Mouse (Mus musculus) cerebellum, adult 11-12 months (tissue): Measurements from ENCODE around the gene Lrrc51.
"Not testable (repeated sequence)": the region's sequence is repeated elsewhere in the genome, so short reads cannot be mapped to it uniquely, and the experiment has no call there.

Source experiments
- DNase-seq: peaks from one replicate; pipeline ENCODE4 v3.0.0; 2022

Lrrc51 gene

DNA sequence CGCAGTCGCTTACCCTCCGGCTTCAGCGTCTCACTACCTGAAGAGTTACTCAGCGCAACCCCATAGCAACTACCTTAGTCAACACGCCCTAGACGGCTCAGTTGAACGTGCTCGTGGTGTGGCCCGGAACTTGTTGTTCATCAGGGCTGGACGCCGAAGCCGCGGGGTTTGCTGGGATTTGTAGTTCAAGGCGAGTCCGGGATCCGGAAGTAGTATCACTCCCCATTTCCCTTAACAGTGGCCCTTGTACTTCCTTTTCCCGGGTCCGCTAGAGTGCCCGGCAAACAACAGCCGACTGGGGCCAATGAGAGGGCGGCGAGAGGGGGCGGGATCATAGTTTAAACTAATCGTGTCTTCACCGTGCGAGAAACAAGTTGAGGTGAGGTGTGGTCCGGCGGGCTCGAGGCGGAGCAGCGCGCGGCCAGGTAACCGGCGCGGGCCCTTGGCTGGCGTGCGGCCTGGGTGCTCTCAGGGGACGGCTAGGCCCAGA, at the start of gene Lrrc51, which contains the start of gene Numa1:
Lrrc51 (minus strand) TSS at position 145 of the 490 bp plus-strand sequence.
Numa1 (plus strand) TSS at position 361 of the 490 bp plus-strand sequence.
- DNase-seq, result peak; percentile 96

DNA sequence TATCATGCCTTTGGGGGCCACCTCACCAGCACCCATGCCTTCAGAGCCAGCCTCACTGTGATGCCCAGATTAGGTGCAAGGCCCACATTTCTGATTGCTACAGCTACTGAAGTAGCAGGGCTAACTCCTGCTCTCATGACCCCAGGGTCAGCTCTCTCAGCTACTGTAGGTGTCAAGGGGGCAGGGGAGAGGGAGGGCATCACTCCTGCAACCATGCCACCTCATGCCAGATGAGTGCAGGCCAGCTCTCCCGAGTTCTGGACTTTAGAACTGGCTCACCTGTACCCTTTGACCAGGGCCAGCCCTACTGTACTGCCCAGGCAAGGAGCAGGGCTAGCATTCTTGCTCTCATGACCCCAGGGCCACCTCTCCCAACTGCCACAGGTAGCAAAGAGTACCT, 49.0 kb upstream of the Lrrc51 start:
- DNase-seq, result no peak

DNA sequence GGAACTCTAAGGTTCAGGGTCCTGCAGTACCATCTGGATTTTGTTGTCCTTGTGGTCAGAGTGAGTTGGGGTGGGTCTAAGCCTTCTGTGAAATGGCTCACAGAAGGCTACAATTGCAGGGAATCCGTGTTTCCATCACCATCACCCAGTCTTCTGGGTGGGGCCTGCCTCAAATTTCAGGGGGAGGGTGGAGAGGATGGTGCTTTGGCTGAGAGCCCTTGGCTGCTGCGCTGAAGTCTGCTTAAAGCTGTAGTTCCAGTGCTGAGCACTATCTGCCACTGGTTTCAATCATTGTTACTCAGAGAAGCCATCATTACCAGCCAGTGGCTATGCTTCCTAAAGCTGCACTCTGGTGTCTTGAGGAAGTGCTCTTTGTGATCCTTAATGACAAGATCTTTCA, 40.8 kb upstream of the Lrrc51 start:
- DNase-seq, result peak; percentile 44

DNA sequence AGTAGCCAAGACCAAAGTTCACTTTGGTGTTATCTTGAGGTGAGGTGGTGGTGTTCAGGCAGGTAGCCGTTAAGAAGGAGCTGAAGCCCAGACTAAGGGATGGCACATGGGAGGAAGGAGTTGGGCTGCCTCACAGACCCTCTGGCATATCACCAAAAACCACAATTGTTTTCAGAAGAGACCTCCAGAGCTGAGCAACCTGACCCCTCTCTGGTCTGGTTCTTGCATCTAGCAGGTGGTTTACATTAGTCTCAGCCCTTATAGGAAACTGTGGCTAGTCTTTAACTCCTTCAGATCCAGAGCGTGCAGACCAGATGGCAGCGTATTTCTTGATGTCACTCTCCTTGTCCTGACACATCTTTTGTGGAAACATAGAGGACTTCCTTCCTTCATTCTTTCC, 40.0 kb upstream of the Lrrc51 start:
- no peak for DNase-seq

DNA sequence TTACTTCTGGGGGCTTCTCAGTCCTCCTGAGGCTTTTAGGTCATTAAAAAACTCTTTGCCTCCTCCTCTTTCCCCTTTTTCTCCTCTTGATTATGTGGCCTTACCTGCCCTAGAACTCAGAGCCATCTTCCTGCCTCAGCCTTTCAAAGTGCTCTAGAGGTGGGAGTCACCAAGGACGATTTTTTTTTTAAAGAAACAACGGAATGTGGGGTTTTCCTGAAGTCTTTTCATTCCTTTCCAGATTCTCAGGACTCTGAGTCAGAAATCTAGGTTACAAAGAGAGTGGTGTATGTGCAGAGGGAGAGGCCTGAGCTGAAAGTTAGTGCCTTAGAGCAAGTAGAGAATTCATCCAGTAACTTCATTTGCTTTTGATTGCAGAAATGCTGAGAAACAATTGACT, 38.0 kb upstream of the Lrrc51 start:
- DNase-seq, result no peak

DNA sequence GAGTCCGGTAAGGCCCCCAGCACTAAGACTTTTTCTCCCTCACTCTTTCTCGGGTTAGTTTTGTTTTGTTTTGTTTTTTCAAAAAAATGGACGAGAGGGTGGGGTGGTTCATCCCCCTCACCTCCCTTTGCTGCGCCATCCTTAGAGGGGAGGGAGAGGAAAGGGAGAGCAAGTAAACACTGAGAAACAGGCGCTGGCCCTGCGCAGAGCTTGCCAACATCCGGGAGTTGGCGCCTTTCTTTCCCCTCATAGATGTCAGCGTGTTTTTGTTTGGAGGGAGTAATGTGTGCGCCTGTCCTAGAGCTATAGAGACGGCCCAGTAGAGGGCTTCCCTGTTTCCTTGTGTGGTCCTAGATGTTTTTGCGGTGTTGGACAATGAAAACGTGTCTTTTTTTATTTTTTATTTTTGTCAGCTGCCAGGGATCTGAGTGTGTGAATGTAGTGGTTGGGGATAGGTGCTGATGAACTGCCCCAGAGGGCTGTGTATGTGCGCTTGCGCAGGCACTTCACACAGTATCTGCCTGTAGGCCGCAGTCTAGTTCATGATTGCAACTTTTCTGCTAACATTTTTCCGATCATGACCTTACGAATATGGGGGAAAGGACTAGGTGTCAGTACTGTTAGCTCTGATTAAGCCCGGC, 37.2 kb upstream of the Lrrc51 start:
- peak; percentile 88 for DNase-seq

DNA sequence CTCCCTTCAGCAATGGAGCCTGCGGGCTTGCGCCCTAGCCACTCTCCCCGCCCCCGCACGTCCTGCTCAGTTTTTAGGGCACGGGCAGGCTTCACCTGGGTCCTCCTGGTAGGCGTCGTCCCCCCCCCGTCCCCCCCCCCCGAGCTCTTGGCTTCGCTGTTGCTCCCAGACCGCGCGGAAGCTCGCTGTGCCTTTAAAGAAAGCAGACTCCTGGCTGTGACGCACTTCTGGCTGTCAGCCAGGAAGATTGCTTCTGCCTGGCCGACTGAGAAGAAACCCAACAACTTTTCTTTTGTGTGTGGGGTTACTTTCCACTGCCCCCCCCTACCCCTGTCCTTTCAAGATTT, 36.7 kb upstream of the Lrrc51 start:
- no peak for DNase-seq

DNA sequence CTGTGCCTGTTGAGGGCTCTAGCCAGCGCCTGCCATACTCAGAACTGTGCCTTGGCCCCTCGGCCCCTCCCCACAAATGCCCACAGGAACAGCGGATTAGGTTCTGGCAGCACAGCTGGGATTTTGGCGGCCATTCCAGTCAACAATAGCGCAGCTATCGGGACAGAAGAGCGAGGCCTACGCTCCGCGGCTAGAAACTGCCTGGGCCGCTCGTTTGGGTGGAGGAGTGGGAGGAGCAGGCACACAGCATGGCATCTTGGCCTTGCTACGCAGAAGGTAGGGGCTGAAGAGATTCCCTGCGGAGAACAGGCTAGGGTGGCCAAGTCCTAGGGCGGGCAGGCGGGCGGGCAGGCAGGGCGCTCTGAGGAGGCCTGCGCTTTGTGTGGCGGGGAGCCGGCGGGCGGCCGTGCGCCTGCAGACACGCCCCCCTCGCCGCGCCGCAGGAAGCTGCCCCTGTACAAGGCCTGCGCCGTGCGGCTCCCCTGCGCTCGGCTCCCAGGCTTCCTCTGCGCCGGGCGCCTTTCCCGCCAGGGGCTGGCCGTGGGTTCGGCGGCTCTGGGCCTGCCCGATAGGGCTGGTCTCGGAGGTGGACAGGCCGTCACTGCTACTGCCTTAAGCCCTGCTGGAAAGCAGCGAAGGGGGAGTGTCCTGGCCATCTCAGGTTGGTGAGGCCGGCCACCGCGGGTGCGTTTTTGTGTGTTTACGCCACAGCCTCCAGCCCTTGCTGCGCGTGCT, 36.2 kb upstream of the Lrrc51 start:
- DNase-seq, result peak; percentile 90

DNA sequence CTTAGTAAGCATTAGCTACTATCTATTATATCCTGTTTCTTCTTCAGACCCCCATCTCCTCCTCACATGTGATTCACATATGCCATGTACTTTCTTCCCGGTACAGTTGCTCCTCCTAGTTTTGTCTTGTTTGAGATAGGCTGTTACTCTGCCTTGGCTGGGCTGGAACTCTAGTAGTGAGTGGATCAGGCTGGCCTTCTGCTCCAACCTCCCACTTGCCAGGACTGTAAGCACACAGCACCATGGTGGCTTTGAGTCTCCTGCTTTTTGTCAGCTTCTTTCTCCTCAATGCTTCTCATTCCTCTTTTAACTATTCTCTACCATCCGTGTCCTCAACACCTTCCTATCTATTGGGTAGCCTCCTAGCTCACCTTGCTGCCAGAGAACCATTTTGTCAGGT, 35.1 kb upstream of the Lrrc51 start:
- DNase-seq, result peak; percentile 36

DNA sequence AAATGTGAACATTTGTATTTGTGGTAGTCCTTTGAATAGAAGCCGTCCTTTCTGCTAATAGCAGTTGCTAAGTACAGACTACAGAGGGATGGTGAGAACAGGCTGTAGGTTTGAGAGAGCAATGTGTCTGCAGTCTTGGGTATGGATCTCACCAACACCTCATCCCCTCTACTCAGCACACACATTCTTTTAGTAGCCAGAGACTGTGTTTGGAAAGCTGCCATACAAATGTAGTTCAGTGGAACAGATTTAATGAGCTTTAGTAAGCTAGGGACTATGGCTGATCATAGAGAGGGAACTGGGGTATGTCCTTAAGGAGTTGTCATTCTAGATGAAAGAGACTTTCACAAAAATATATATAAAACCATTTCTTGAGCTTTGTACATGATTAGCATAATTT, 33.6 kb upstream of the Lrrc51 start:
- no peak for DNase-seq

DNA sequence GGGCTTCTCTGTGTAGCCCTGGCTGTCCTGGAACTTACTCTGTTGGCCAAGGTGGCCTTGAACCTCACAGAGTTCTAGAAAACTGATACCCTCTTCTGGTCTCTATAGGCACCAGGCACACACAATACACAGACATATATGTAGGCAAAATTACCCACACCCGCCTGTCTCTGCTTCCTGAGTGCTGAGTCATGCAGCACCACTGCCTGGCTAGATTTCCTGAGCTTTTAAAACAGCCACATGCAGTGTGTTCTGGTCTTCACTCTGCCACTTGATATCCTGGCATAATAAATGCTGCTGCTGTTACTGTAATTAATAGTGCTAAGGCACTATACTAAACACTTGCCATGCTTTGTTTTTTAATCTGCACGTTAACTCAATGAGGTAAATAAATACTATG, 31.9 kb upstream of the Lrrc51 start:
- no peak for DNase-seq

DNA sequence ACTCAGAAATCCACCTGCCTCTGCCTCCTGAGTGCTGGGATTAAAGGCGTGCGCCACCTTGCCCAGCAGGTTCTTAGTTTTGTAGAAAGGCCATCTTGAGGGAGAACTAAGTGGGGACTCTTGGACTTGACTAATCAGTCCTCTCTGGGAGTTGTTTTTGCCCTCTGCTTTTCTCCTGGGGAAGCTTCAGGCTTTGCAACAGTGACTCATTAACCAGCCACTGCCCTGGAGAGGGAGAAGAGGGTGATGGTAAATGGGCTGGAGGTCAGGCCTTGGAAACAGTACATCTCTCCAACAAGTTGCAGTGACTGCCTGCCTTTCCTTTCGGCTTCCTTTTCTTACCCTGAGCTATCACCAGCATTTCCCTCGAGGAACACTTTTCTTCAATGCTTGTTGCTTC, 30.9 kb upstream of the Lrrc51 start:
- DNase-seq, result no peak

DNA sequence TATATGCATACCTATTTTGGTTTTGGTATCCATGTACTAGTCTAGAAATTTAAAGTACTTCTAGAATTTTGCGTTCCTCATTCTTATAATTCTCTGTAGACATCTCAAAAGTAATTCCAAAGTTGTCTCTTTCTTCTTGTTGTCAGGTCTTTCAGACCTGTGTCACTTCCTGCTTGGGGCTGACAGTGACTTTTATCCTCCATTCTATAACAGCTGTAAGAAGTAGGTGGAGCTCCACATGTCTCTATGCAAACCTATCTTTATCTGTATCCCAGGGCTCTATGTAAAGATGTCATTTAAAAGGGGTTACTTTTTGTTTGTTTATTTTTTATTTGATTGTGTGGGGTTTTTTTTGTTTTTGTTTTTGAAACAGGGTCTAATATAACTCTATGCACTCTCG, 29.9 kb upstream of the Lrrc51 start:
- no peak for DNase-seq

DNA sequence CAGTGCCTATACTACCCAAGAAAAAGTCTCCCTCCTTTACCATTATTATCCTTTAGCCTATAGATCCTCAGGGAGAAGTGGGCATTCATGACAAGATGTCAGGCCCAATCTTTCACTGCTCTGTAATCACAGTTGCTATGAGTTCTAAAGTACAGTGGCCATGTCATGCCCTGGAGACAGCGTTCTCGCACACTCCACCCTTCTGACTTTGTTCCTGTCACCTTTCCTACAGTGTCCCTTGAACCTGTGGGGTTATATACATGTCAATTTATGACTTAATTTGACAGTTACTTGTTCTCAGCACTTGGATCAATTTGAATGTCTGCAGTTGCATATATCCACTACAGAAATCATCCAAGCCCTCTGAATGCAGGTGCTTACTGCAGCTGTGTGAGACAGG, 29.1 kb upstream of the Lrrc51 start:
- no peak for DNase-seq

DNA sequence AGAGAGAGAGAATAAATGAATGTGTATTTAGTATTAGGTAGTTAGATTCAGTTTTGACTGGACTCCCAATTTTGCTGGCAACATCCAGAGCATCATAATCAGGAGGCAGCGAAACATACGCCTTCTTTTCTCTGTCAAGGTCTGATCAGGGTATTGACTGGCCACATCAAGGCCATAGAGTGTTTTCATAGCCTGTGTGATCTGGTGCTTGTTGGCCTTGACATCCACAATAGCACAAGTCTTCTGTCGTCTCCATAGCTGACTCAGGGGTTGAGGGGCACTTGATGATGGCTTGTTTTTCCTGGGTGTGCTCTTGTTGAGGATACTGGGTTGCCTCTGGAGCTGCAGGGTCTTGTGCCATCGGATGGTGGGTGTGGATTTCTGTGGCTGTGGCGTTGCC, 23.2 kb upstream of the Lrrc51 start:
- no peak for DNase-seq

DNA sequence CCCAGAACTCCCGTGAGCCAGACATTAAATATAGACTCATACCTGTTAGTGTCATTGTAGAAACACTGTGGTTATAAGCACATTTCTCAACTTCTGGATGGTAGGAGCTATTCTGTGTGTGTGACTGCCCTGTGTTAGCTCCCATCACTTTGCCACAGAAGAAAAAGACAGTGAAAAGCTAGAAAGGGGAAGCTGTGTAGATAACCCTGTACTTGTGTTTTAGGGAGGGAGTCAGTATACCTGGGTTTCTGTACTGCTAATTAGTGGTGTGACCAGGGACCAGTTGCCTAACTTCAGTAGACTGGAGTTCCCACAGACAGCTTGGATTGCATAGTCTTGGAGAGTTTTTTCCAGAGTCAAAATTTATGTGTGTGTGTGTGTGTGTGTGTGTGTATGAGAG, 22.8 kb upstream of the Lrrc51 start:
- DNase-seq, result no peak

DNA sequence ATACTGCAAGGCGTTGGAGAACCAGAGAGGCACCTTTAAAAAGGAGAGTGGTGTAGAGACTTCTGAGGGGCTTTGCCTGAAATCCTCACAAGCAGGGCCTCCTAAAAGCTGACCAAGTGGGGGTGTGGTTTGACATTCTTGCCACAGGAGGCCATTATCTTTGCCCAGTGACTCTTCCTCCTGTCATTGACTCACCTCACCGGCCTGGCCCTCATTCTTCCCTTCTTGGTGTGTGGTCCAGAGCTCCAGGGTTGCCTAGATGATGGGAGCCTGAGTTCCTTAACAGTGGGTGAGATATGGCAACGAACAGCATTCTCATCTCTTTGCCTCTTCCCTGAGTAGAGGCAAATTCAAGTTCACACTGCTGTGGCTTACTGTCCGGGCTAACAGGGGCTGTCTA, 22.2 kb upstream of the Lrrc51 start:
- DNase-seq, result no peak

DNA sequence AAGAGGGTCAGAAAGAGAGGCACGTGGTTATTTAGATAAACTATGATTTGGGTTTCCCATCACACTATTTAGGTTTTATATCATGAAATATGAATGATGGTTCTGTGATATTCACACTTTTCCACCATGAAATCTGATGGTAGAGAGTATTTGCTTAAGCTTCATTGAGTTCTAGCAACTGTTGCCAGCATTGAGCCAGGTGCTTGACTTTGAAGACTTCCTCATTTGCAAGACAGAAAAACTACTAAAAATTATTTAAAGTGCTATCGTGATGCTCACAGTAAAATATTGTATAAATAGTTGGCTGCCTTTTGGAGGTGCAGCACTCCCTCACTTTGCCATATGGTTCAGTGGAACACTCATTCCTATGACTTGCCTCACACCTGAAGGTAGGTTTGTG, 21.6 kb upstream of the Lrrc51 start:
- DNase-seq, result no peak

DNA sequence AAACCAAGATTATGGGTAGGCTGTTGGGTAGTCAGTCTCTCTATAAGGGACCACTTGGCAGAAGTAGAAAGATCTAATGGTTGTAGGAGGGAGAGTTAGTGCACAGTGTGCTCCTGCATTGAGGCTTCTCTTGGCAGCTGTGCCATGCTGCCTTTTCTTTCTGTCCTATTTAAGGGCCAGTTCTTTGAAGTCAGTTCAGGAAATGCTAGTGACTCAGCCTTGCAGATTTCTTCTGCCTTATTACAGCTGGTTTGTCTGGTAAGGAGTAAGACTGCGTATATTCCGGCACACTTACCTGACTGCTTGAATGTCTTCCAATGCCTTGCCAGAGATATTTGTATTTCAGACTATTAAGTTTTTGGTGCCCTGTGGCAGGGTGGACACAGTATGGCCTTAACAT, 20.5 kb upstream of the Lrrc51 start:
- no peak for DNase-seq

DNA sequence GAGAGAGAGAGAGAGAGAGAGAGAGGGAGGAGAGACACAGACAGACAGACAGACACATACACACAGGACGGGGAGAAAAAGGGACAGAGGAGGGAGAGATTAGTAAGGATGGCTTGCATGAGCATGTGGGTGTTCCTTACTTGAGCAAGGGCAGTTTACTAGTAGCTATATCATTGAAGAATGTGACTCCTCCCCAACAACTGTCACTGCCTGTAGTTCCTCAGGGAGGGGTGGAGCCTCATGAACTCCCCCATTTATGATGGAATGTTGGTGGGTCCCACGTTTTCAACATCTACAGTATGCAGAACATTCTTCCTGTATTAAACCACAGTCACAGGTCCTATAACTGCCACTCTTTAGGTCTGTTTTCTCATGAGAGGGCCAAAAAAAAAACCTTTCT, 18.4 kb upstream of the Lrrc51 start:
- DNase-seq, result no peak

DNA sequence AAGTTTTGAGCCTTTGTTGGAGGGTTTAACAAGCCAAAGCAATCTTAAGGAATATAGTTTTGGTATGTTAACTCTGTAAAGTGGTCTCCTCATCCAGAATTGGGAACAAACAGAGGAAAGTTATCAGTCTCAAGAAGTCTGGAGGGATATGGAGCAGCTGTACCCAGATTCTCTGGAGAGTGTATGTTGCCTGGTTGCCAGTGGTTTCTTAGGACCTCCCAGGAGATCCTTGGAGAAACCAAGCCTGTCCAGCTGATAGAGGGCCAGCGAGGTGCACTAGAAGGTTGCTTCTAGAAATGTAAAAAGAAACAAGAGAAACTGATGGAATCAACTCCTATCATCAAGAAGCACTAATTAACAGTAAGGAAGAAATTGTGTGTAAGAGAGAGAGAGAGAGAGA, 18.0 kb upstream of the Lrrc51 start:
- DNase-seq, result no peak

DNA sequence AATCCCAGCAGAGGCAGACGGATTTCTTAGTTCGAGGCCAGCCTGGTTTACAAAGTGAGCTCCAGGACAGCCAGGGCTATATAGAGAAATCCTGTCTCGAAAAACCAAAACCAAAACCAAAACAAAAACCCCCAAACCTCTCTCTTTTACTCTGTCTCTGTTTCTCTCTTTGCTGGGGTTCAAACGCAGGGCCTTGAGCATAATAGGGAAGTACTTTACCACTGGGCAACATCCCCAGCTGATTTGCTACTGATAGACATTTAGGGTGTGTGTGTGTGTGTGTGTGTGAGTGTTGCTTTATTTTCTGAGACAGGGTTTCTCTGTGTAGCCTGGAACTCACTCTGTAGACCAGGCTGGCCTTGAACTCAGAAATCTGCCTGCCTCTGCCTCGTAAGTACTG, 15.3 kb upstream of the Lrrc51 start:
- not testable (repeated sequence) for DNase-seq

DNA sequence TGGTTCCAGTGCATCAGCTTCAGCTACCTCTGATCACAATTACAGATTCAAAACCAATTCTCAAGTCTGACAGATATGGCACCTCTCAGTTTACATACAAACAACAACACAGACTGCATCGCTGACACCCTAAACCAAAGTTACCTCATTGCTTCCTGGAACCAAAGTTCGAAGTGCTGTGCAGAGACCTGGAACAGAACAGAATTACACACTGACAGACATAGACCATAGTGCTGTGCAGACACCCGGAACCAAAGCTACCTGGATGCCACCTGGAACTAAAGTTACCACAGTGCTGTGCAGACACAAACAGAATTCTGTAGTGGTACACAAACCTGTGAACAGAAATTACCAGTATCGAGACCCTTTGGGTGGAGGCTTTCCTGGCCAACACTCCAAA, 6.1 kb upstream of the Lrrc51 start:
- no peak for DNase-seq

DNA sequence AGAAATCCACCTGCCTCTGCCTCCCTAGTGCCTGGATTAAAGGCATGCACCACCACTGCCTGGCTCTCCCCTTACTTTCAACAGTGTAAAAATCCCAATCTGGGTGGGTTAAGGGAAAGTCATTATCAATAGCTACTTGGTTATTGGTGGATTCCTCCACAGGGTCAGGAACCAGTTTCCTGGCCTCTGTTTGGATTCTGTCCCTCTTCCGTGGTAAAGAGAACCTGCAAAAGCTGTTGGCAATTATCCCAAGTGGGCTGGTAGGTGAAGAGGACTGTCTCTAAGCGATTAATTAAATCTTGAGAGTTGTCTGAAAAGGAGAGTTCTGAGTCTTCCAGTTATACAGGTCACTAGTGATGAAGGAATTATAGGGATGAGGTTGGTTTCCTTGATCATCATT, 4.7 kb upstream of the Lrrc51 start:
- DNase-seq, result peak; percentile 50

DNA sequence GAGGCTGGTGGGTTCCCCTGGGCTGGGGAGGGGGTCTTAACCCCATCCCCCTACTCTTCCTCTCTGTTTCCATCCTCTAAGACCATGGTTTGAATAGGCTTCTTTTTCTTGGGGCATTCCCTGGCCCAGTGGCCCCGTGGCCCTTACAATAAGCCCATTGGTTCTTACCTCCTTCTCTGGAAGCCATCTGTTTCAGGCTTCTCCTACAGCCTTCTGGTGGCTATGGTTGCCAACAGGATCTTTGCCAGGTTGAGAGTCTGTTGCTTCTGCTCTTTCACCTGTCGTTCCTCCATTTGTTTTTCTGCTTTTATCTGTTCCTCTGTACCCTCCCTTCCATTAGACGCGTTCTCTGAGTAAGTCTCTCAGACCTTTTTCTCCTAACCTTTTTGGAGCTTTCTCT, 3.9 kb upstream of the Lrrc51 start:
- peak; percentile 96 for DNase-seq
